Mouse (Mus musculus): ENCODE measurements at regions not wholly inside any gene's neighbourhood (a gene's known extent, or its start where the extent isn't known, plus 50 kb on each side); places are given as distances from the start of the nearest gene placed in this dataset.

DNA sequence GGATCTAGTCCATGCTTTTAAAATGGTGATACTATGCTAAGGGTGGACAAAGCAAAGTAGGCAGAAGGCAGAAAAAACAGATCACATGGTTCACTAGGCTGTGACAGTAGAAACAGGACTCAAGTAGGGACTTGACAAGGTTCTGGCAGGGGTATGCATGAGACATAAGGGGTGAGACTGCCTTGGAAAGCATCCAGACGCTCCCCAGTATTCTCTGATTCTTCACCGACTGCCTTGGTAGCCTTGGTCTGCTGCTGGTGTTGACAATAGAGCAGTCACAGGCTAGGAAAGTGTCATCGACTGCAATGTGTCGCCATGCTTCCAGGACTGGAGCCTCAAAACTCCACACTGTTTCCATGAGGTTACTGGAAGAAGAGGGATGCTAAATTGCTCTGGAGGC, 278.1 kb upstream of the Impad1 start:
- Histone ChIP-seq H3K4me3 (no peak overlapping the region), H3K9me3 (replicated peaks) (no peaks in the 10 kb centered on the region), H3K36me3 (no peaks in the 10 kb centered on the region), H3K27me3 (ENCODE audit: low read depth, poor library complexity, severe bottlenecking) (no peaks in the 10 kb centered on the region), H3K4me1 (no peaks in the 10 kb centered on the region), H3K27ac (replicated peaks) (no peak overlapping the region)
- no peak for DNase-seq (ENCODE audit: low spot score)
- 91% methylated on average over 4 of the region's 4 CpGs for WGBS

DNA sequence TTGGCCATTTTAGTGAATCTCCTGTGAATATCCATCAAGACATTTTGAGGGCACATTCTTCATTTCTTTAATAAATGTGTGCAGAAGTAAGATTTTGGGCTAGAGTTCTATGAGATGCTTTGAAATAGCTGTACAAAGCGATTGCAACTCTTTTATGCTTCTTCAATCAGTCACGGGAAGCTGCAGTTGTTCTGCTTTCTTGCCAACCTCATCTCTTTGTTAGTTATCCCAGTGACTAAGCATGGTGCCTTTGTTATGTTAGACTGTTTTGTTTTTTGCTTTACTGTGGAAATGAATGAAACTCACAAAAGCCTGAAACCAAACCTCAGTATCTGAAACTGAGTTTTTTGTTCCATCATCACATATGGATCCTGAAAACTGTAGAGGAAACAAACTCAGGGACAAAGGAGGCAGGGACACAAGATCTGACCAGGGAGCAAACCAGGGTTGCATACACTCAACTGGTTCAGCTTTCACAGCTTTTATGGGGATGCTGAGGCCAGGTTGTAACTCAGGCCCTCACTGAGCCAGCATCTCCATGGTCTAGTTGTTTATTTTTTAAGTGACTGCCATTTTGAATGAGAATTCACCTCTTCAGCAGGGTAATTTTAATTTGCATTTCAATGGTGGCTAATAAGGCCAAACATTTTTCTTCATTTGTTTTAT, 266.3 kb upstream of the Impad1 start:
- peaks cover 3% of the 10 kb centered on the region; the same call in 1 of the 2 replicates for H3K4me1 ChIP-seq
- 41% methylated on average over 2 of the region's 2 CpGs for WGBS
- no peaks in the 10 kb centered on the region for H3K27me3 ChIP-seq (ENCODE audit: low read depth, poor library complexity, severe bottlenecking)
- no peak for DNase-seq (ENCODE audit: low spot score)
- no peaks in the 10 kb centered on the region for H3K36me3 ChIP-seq
- no peaks in the 10 kb centered on the region for H3K9me3 ChIP-seq (replicated peaks)
- H3K4me3 ChIP-seq = no peak overlapping the region
- H3K27ac ChIP-seq (replicated peaks) = 0 out of 2 replicates have a peak overlapping the region, but pooled peaks have one; percentile 17

DNA sequence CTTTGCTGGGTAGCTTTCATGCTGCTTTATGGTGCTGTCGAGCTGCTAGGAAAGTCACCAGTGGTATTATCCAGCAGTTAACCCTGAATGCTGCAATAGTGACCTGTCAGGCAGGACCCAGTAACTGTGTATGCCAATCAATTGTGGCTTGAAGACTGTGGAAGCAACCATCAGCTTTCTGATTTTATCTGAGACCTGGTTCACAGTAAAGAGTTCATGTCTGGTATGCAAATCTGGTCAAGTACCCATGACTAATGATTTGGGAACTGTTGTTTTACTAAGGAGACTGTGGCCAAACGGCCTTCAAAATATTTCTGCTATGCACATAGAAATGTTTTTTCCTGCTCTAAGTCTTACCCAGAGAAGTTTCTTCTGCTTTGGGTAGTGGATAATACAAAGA, 236.8 kb upstream of the Impad1 start:
- Histone ChIP-seq H3K4me3 (no peak overlapping the region), H3K36me3 (no peaks in the 10 kb centered on the region), H3K27ac (replicated peaks) (no peak overlapping the region), H3K4me1 (no peaks in the 10 kb centered on the region), H3K27me3 (ENCODE audit: low read depth, poor library complexity, severe bottlenecking) (no peaks in the 10 kb centered on the region), H3K9me3 (replicated peaks) (no peaks in the 10 kb centered on the region)
- no peak for DNase-seq (ENCODE audit: low spot score)
- 67% methylated on average over 2 of the region's 2 CpGs for WGBS

DNA sequence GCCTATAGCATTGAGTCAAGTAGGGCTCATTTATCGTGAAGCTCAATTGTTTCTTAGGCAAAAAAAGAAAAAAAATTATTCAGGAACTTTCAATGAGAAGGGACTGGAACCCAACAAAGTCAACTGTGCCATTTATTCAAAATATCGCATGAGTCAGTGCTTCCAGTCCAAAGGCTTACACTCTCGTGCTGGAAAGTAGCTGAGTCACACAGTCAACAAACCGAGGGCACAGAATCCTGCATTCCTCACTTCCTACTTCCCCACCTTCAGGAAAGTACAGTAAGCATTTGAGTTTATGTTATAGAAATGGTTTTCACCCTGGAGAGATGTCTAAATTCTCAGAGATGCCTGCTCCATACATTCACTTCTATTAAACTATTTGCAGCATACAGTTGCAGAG, 194.3 kb upstream of the Impad1 start:
- no peak overlapping the region for H3K27ac ChIP-seq (replicated peaks)
- 95% methylated on average over 4 of the region's 4 CpGs for whole genome bisulfite sequencing
- DNase-seq (ENCODE audit: low spot score) = no peak
- no peak overlapping the region for H3K4me3 ChIP-seq
- H3K9me3 ChIP-seq (replicated peaks) = no peaks in the 10 kb centered on the region
- H3K4me1 ChIP-seq = no peaks in the 10 kb centered on the region
- no peaks in the 10 kb centered on the region for H3K27me3 ChIP-seq (ENCODE audit: low read depth, poor library complexity, severe bottlenecking)
- H3K36me3 ChIP-seq = no peaks in the 10 kb centered on the region

DNA sequence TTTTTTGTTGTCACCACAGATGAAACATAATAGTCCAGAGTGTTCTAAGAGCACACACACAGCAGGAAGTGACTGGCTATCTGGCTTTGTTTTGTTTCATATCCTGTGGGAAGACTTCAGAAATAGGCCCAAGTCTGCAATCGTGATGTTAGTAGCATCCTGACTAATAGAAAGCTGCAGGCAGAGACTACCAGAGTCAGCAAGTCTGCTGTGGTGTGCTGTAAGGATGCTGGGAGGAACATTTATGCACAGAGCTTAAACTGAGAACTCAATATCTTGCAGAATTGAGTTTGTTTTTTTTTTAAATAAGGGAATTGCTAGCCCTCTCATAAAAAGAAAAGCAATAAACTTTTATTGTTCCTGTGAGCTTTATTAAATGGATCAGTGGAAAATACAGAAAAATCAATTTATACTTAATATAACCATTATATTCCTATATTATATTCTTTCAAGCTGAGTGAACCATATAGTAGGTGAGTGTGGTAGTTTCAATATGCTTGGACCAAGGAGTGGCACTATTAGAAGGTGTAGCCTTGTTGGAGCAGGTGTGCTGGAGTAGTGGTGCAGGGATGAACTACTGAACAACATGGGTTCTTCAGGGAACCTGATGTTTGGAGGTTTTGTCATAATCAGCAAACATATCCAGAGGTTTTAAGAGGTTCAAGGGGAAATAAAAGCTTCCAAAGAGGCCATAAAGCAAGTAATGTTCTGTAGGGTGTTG, 190.5 kb upstream of the Impad1 start:
- DNase-seq (ENCODE audit: low spot score) = no peak
- Histone ChIP-seq H3K4me1 (no peaks in the 10 kb centered on the region), H3K9me3 (replicated peaks) (no peaks in the 10 kb centered on the region), H3K4me3 (no peak overlapping the region), H3K27me3 (ENCODE audit: low read depth, poor library complexity, severe bottlenecking) (no peaks in the 10 kb centered on the region), H3K36me3 (no peaks in the 10 kb centered on the region), H3K27ac (replicated peaks) (no peak overlapping the region)
- 66% methylated on average over 1 of the region's 1 CpGs for WGBS

DNA sequence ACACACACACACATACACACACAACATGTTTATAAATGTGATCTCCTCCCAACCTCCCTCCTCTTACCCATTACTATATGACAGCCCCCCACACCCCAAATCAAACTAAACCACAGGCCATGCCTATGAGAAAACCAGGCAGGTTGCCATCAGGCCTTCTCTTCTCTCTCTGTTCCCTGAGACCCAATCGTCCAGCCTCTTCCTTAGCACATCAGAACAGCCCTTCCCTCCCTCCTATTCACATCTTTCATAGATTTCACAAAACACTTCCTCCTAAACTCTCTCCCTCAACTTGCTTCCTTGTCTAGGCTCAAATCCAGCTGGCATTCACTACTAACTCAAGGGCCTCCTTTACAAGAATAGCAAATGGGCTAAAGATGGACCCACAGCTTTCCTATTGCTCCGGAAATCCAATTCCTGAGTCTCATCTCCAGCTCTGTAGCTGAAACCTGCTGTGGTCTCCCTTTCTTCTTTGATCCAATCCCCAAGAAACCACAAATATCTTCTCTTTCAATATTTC, 178.7 kb upstream of the Impad1 start:
- Histone ChIP-seq H3K27ac (replicated peaks) (no peak overlapping the region), H3K27me3 (ENCODE audit: low read depth, poor library complexity, severe bottlenecking) (no peaks in the 10 kb centered on the region), H3K4me3 (no peak overlapping the region), H3K36me3 (no peaks in the 10 kb centered on the region), H3K4me1 (no peaks in the 10 kb centered on the region), H3K9me3 (replicated peaks) (no peaks in the 10 kb centered on the region)
- 82% methylated on average over 2 of the region's 2 CpGs for WGBS
- DNase-seq (ENCODE audit: low spot score) = no peak

DNA sequence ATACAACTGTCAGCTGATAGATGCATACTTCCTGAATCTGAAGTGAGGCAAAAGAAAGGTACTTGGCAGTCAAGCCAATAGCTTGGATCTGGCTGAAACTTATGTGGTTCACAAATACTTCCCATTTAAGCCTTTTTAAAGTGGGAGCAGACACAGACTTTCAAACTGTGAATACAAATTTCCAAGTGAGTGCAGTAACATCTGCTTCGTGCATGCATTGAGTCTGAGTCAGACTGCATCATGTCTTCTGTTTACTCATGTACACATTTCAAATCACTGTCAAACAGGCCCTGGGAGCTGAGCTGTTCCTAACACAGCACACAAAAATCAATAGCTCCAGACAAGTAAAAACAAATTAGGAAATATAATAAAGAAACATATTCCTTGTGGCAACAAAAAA, 155.8 kb upstream of the Impad1 start:
- no peak for DNase-seq (ENCODE audit: low spot score)
- Histone ChIP-seq H3K27me3 (ENCODE audit: low read depth, poor library complexity, severe bottlenecking) (no peaks in the 10 kb centered on the region), H3K27ac (replicated peaks) (no peak overlapping the region), H3K9me3 (replicated peaks) (no peaks in the 10 kb centered on the region), H3K4me3 (no peak overlapping the region), H3K4me1 (no peaks in the 10 kb centered on the region), H3K36me3 (no peaks in the 10 kb centered on the region)
- WGBS = 89% methylated on average over 1 of the region's 1 CpGs

DNA sequence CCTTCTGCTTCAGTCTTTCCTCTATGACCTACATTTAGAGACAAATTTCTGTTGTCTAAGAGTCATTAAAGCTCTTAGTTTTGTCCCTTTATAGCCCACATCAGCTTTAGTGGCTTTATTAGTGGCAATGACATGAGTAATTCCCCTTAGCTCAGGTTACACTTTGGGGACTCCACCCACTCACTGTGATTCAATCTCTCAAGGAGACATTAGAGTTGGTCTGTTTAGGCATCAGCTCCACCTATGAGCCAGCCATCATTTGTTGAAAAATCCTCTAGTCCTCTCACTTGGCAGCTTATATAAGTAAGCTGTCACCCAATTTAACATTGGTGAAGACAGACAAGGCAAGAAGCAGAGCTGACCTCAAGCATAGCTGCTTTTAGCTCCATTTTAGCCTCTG, 151.3 kb upstream of the Impad1 start:
- Histone ChIP-seq H3K27ac (replicated peaks) (no peak overlapping the region), H3K4me3 (no peak overlapping the region), H3K27me3 (ENCODE audit: low read depth, poor library complexity, severe bottlenecking) (no peaks in the 10 kb centered on the region), H3K9me3 (replicated peaks) (no peaks in the 10 kb centered on the region), H3K4me1 (no peaks in the 10 kb centered on the region), H3K36me3 (no peaks in the 10 kb centered on the region)
- DNase-seq (ENCODE audit: low spot score) = no peak

DNA sequence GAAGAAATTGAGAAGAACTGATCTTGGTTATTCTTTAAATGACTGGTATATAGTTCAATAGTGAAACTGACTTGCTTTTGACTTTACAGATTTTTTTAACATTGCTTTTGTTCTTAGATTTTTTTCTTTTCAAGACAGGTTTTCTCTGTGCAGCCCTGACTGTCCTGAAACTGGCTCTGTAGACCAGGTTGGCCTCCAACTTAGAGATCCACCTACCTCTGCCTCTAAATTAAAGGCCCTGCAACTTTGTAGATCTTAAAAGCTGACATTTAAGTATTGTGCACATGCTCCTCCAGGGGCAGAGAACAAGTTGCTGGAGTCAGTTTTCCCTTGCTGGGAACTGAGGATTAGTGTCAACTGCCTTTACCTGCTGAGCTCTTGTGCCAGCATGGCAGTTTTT, 132.6 kb upstream of the Impad1 start:
- no peak for DNase-seq (ENCODE audit: low spot score)
- Histone ChIP-seq H3K36me3 (no peaks in the 10 kb centered on the region), H3K9me3 (replicated peaks) (no peaks in the 10 kb centered on the region), H3K27ac (replicated peaks) (no peak overlapping the region), H3K4me1 (no peaks in the 10 kb centered on the region), H3K27me3 (ENCODE audit: low read depth, poor library complexity, severe bottlenecking) (no peaks in the 10 kb centered on the region), H3K4me3 (no peak overlapping the region)

DNA sequence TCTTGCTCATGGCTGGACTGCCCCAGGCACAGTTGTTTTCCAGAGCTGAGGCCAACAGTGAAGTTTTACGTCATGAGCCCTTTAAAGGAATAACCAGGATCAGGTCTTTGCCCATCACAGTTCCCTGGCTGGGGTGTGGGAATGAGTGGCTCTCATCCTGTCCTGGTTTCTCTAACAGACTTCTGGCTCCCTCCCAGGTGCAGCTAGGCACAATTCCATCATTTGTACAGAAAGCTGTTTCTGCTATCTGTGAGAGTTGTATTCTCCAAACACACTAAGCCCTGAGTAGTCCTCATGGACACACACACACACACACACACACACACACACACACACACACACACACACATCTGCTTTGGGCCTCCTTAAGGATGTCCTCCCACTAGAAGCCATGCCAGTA, 127.1 kb upstream of the Impad1 start:
- 75% methylated on average over 1 of the region's 1 CpGs for WGBS
- Histone ChIP-seq H3K9me3 (replicated peaks) (peaks cover 6% of the 10 kb centered on the region; the same call in 1 of the 2 replicates), H3K27me3 (ENCODE audit: low read depth, poor library complexity, severe bottlenecking) (no peaks in the 10 kb centered on the region), H3K36me3 (no peaks in the 10 kb centered on the region), H3K27ac (replicated peaks) (no peak overlapping the region), H3K4me3 (no peak overlapping the region), H3K4me1 (no peaks in the 10 kb centered on the region)
- no peak for DNase-seq (ENCODE audit: low spot score)

DNA sequence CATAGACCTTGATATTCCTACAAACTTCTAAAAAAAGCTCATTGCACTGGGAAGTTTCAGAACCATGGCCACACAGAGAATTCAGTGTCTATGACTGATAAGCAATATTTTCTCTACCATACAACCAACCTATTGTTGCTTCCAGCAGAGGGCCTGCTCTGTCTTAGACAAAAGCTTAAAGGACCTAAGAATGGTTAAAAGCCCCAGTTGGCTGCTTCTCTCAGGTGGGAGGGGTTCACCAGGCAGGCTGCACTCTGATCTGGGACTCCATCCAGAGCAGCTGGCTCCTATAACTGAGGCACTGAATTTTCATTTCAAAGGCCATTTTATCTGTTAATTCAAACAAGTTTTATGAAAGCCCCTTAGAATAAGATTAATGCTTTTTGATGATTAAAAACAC, 82.1 kb upstream of the Impad1 start:
- Histone ChIP-seq H3K36me3 (no peaks in the 10 kb centered on the region), H3K27ac (replicated peaks) (no peak overlapping the region), H3K4me1 (no peaks in the 10 kb centered on the region), H3K27me3 (ENCODE audit: low read depth, poor library complexity, severe bottlenecking) (no peaks in the 10 kb centered on the region), H3K9me3 (replicated peaks) (no peaks in the 10 kb centered on the region; the same call in 1 of the 2 replicates), H3K4me3 (no peak overlapping the region)
- DNase-seq (ENCODE audit: low spot score) = no peak

DNA sequence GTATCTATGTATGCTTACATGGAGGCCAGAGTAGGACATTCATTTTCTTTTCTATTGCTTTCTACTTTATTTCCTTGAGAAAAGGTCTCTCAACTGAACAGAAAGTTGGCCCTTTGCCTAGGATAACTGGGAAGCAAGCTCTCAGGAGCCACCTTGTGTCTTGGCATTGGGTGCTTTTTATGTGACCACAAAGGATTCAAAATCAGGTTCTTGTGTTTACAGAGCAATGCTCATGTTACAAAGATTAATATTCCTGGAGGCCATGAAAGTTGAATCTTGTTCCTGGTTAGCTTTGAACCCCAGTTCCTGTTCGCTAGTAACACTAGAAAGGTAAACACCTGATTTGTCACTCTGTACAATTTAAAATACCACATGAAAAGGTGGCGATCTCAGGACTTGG, 65.2 kb upstream of the Impad1 start:
- DNase-seq (ENCODE audit: low spot score) = no peak
- no peak overlapping the region for H3K27ac ChIP-seq (replicated peaks)
- H3K9me3 ChIP-seq (replicated peaks) = no peaks in the 10 kb centered on the region
- H3K4me3 ChIP-seq = no peak overlapping the region
- H3K27me3 ChIP-seq (ENCODE audit: low read depth, poor library complexity, severe bottlenecking) = no peaks in the 10 kb centered on the region
- no peaks in the 10 kb centered on the region for H3K36me3 ChIP-seq
- H3K4me1 ChIP-seq = no peaks in the 10 kb centered on the region
- WGBS = 85% methylated on average over 2 of the region's 2 CpGs

All from midbrain, embryonic 10.5 days (tissue).